Mouse (Mus musculus): ENCODE measurements around the gene Lrrc72. TPM values are rescaled to one million over a fixed set of nuclear protein-coding genes. Genes with fewer than 3 reads are reported as not detected.

Gene Lrrc72
- polyA plus RNA-seq, 1 experiment, result not detected

DNA sequence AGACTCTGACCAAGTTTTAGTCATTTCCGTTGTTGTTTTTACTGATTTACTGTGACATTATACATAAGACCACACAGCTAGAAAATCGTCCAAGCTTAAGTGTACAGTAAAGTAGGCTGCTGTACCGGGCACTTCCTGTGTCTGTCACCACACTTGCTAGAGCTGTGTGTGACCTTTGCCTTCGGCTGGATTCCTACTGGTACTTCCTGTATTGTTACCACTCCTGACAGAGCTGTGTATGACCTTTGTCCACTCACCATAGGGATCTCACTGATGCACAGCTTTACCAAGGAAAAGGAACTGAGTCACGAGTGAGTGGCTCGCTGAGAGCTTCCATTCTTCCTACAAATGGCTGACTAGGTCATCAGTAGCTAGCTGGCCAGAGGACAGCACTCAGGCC, 66.1 kb downstream of the Lrrc72 start:
- no peak for DNase-seq (ENCODE audit: low read depth)
- TF ChIP-seq CTCF (IDR thresholded peaks at IDR 0.05; ENCODE audit: borderline replicate concordance, extremely low read depth, insufficient read depth, insufficient read length) (no peak), POLR2A (IDR thresholded peaks at IDR 0.05; ENCODE audit: borderline replicate concordance, extremely low read depth, insufficient read depth, insufficient read length, poor library complexity, severe bottlenecking) (no peak)

DNA sequence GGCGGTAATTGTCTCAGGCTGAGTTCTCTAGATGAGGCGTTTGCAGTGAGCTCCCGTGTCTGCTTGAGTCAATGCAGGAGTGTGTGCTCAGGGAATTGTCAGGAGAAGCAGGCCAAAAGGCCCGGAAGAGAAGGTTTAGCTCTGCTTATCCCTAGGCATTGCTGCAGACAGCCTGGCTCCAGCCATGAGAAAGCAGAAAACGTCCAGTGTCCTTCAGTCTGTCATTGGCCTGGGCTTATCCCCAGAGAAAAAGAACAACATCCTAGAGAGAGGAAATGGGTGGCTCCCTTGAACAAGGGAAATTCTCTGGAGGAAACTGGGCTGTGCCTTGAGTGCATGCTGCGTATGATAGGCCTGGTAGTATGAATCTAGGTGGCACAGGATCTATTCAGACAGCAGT, 70.6 kb downstream of the Lrrc72 start:
- no peak for DNase-seq (ENCODE audit: low read depth)
- TF ChIP-seq POLR2A (IDR thresholded peaks at IDR 0.05; ENCODE audit: borderline replicate concordance, extremely low read depth, insufficient read depth, insufficient read length, poor library complexity, severe bottlenecking) (no peak), CTCF (IDR thresholded peaks at IDR 0.05; ENCODE audit: borderline replicate concordance, extremely low read depth, insufficient read depth, insufficient read length) (no peak)

DNA sequence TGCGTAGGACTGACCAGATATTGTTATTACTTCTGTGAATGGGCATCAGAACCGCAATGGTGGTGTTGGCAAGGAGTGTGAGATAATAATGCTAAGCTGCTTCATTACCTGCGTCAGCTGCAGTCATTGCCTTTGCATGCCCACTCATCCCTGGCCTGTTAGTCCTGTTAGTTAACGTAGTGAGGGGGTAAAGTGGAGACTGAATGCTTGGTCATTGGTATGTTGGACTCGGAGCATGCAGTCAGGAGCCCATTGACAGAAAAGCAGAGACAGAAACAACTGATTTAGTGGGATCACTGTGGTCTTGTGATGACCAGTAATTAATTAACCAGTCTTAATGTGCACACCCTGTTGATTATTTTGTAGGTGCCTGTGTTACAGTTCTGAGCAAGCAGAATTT, 76.0 kb downstream of the Lrrc72 start:
- TF ChIP-seq POLR2A (IDR thresholded peaks at IDR 0.05; ENCODE audit: borderline replicate concordance, extremely low read depth, insufficient read depth, insufficient read length, poor library complexity, severe bottlenecking) (no peak), CTCF (IDR thresholded peaks at IDR 0.05; ENCODE audit: borderline replicate concordance, extremely low read depth, insufficient read depth, insufficient read length) (no peak)
- DNase-seq (ENCODE audit: low read depth), result no peak

- TF ChIP-seq POLR2A (IDR thresholded peaks at IDR 0.05; ENCODE audit: borderline replicate concordance, extremely low read depth, insufficient read depth, insufficient read length, poor library complexity, severe bottlenecking), result no peak
- no peak for TF ChIP-seq CTCF (IDR thresholded peaks at IDR 0.05; ENCODE audit: borderline replicate concordance, extremely low read depth, insufficient read depth, insufficient read length)
- DNase-seq (ENCODE audit: low read depth), result no peak
These were observed 87.9 kb downstream of the Lrrc72 start for GRCm38 (mm10) chr12:36165299-36165698.

- no peak for TF ChIP-seq POLR2A (IDR thresholded peaks at IDR 0.05; ENCODE audit: borderline replicate concordance, extremely low read depth, insufficient read depth, insufficient read length, poor library complexity, severe bottlenecking)
- TF ChIP-seq CTCF (IDR thresholded peaks at IDR 0.05; ENCODE audit: borderline replicate concordance, extremely low read depth, insufficient read depth, insufficient read length), result no peak
- DNase-seq (ENCODE audit: low read depth), result no peak
These were observed 88.9 kb downstream of the Lrrc72 start for GRCm38 (mm10) chr12:36164126-36164791.

Other genes starting within 250 kb of the Lrrc72 start
- gene Tspan13, start 210.9 kb downstream of the Lrrc72 start, polyA plus RNA-seq (2012; rRNA removed), result 247 and 280 TPM in 2 replicates
- 29.9 and 39.5 TPM in 2 replicates for gene Ankmy2, start 96.3 kb downstream of the Lrrc72 start, polyA plus RNA-seq (2012; rRNA removed)
- gene Bzw2, start 95.3 kb downstream of the Lrrc72 start, polyA plus RNA-seq (2012; rRNA removed), result 225 and 239 TPM in 2 replicates
- gene Sostdc1, start 60.7 kb upstream of the Lrrc72 start, polyA plus RNA-seq (2012; rRNA removed), result 6.4 and 14.8 TPM in 2 replicates
- gene Ispd, start 128.1 kb upstream of the Lrrc72 start, polyA plus RNA-seq (2012; rRNA removed), result 3.3 and 5.1 TPM in 2 replicates
- 0.94 and 1.0 TPM in 2 replicates for gene D630036H23Rik, start 128.8 kb upstream of the Lrrc72 start, polyA plus RNA-seq (2012; rRNA removed)